Comparison of ENCODE assay signal across 12 mouse cellular contexts in genomic region chr11:8575217-8576180, GRCm38 (mm10).
A peak's percentile ranks its signal among the peaks of the same experiment; 100 is the strongest.
DNase-seq lines count a peak whose midpoint lies in the region; ATAC-seq and TF ChIP-seq lines count a peak whose summit lies in the region.
"Had no signal": no experiment of that assay in that cellular context is flagged by ENCODE, and none has a peak within 500 bp of the region (broad histone marks: within the 10 kb centered on the region; RNA-seq: fewer than 3 reads in every experiment).

No protein-coding gene starts in this region.

- H3K4me2 ChIP-seq in heart, embryonic 16.5 days (ENCODE audit: low read depth, low read length), result no peak overlapping the region

- no peak for ATAC-seq in heart, embryonic 16.5 days (replicated peaks; ENCODE audit: extremely low read depth, insufficient read depth, low FRiP score)
- peak; percentile 59 for ATAC-seq in megakaryocyte progenitor cell, adult 5-6 weeks (replicated peaks; ENCODE audit: poor library complexity)

- H3K4me3 ChIP-seq in heart, embryonic 16.5 days (ENCODE audit: low read length), result no peak overlapping the region
- no peak overlapping the region for H3K4me3 ChIP-seq in spleen, adult 2 months (ENCODE audit: extremely low read depth, insufficient read depth, insufficient read length)
- H3K4me3 ChIP-seq: hindbrain, embryonic 10.5 days had no signal

- no peak for DNase-seq in heart, adult 9 months (ENCODE audit: low spot score in 2 of 2)
- no peak for DNase-seq in spleen, adult 2 months (ENCODE audit: low read depth in 1 of 2, low spot score in 2 of 2)
- no peak for DNase-seq in spleen, adult 18-20 months
- no peak for DNase-seq in cerebellum, adult 18-20 months
- DNase-seq in frontal cortex, adult 2 months (ENCODE audit: extremely low spot score in 1 of 2, low spot score in 1 of 2), result no peak
- DNase-seq in cerebellum, postnatal 25 days, result no peak
- DNase-seq: adrenal gland, postnatal 25 days; embryo, embryonic 11 days had no signal

- peaks cover 42% of the 10 kb centered on the region for H3K4me1 ChIP-seq in heart, embryonic 16.5 days (ENCODE audit: control insufficient read depth, insufficient read depth, low read length)
- no peaks in the 10 kb centered on the region; the same call in 1 of the 2 replicates for H3K4me1 ChIP-seq in spleen, adult 2 months (ENCODE audit: control insufficient read depth, insufficient read depth, insufficient read length)

- no peak for TF ChIP-seq CTCF in spleen, adult 2 months (IDR thresholded peaks at IDR 0.05; ENCODE audit: extremely low read depth, insufficient read depth, insufficient read length, insufficient replicate concordance)

- WGBS in heart, embryonic 16.5 days, result 70% methylated on average over 10 of the region's 10 CpGs
- WGBS in spleen, adult 2 months, result 45% methylated on average over 10 of the region's 10 CpGs

- H3K9ac ChIP-seq in heart, embryonic 16.5 days (ENCODE audit: low read length), result no peak overlapping the region

- H3K27ac ChIP-seq in heart, embryonic 16.5 days (ENCODE audit: low read length), result 0 out of 2 replicates have a peak overlapping the region, but pooled peaks have one; percentile 36
- peak overlapping the region; percentile 24 for H3K27ac ChIP-seq in spleen, adult 2 months (ENCODE audit: insufficient read depth, low read length)
- H3K27ac ChIP-seq: hindbrain, embryonic 10.5 days had no signal

- H3K27me3 ChIP-seq in heart, embryonic 16.5 days (ENCODE audit: control insufficient read depth, insufficient read depth, low read length), result no peaks in the 10 kb centered on the region
- H3K27me3 ChIP-seq in spleen, adult 2 months (ENCODE audit: control insufficient read depth, insufficient read depth, low read length), result no peaks in the 10 kb centered on the region

- TF ChIP-seq POLR2A in spleen, adult 2 months (IDR thresholded peaks at IDR 0.05; ENCODE audit: low read depth, low read length), result no peak

- H3K9me3 ChIP-seq in heart, embryonic 16.5 days (replicated peaks; ENCODE audit: control insufficient read depth, low read length), result no peaks in the 10 kb centered on the region
- H3K9me3 ChIP-seq: hindbrain, embryonic 10.5 days had no signal

- no peaks in the 10 kb centered on the region for H3K36me3 ChIP-seq in heart, embryonic 16.5 days (ENCODE audit: control insufficient read depth, insufficient read depth)
- H3K36me3 ChIP-seq in spleen, adult 2 months (ENCODE audit: control insufficient read depth, insufficient read depth, low read length), result no peaks in the 10 kb centered on the region
- H3K36me3 ChIP-seq: G1E had no signal
